Comparison of ENCODE assay signal across 21 mouse cellular contexts in genomic region chr2:84511036-84511435, GRCm38 (mm10). TPM values are rescaled to one million over a fixed set of nuclear protein-coding genes. Genes with fewer than 3 reads are reported as not detected.
A peak's percentile ranks its signal among the peaks of the same experiment; 100 is the strongest.
DNase-seq lines count a peak whose midpoint lies in the region; ATAC-seq and TF ChIP-seq lines count a peak whose summit lies in the region.
"Had no signal": no experiment of that assay in that cellular context is flagged by ENCODE, and none has a peak within 500 bp of the region (broad histone marks: within the 10 kb centered on the region; RNA-seq: fewer than 3 reads in every experiment).

No protein-coding gene starts in this region.

- H3K9ac ChIP-seq in midbrain, postnatal 0 days (replicated peaks; ENCODE audit: low read length, poor library complexity, severe bottlenecking): no peak overlapping the region
- H3K9ac ChIP-seq: embryonic facial prominence, embryonic 12.5 days; forebrain, postnatal 0 days; hindbrain, embryonic 15.5 days; liver, embryonic 13.5 days; lung, embryonic 15.5 days; midbrain, embryonic 13.5 days had no signal

- no peaks in the 10 kb centered on the region for H3K27me3 ChIP-seq in midbrain, postnatal 0 days (ENCODE audit: insufficient read depth, low read length)
- H3K27me3 ChIP-seq: embryonic facial prominence, embryonic 12.5 days; hindbrain, embryonic 15.5 days; liver, embryonic 13.5 days; lung, embryonic 15.5 days; midbrain, embryonic 13.5 days had no signal

- peak; percentile 69 for DNase-seq in left cerebral cortex, adult 11 months (ENCODE audit: low spot score)
- no peak for DNase-seq in left cerebral cortex, postnatal 4 days
- DNase-seq in frontal cortex, adult 2 months (ENCODE audit: extremely low spot score in 1 of 2, low spot score in 1 of 2): peak; percentile 84 to 87
- DNase-seq in left cerebral cortex, adult 8-10 months (ENCODE audit: low spot score in 2 of 2): peak; percentile 24 to 87
- peak; percentile 64 to 86 for DNase-seq in right cerebral cortex, postnatal 36 days (ENCODE audit: low spot score in 2 of 2)
- DNase-seq in lung, postnatal 4 days: no peak
- DNase-seq in natural killer cell, adult 2 months (ENCODE audit: low spot score in 2 of 2): no peak
- no peak for DNase-seq in midbrain, postnatal 0 days (ENCODE audit: low spot score)
- DNase-seq: adrenal gland, postnatal 25 days; cerebellum, adult 9-10 months; forebrain, postnatal 0 days; gastrocnemius, postnatal 14 days; heart, postnatal 14 days; kidney, adult 18-20 months; kidney, postnatal 10 days; liver, embryonic 13.5 days had no signal

- no peak for ATAC-seq in midbrain, postnatal 0 days (ENCODE audit: low FRiP score)
- ATAC-seq: forebrain, postnatal 0 days had no signal

- no peak overlapping the region for H3K27ac ChIP-seq in midbrain, postnatal 0 days (ENCODE audit: low read depth, low read length)
- H3K27ac ChIP-seq: embryonic facial prominence, embryonic 12.5 days; hindbrain, embryonic 15.5 days; liver, embryonic 13.5 days; lung, embryonic 15.5 days; midbrain, embryonic 13.5 days had no signal

- H3K36me3 ChIP-seq in midbrain, postnatal 0 days (ENCODE audit: insufficient read depth, low read length): no peaks in the 10 kb centered on the region
- H3K36me3 ChIP-seq: embryonic facial prominence, embryonic 12.5 days; hindbrain, embryonic 15.5 days; lung, embryonic 15.5 days; midbrain, embryonic 13.5 days had no signal

- no peak overlapping the region for H3K4me3 ChIP-seq in midbrain, postnatal 0 days (ENCODE audit: low read depth, low read length)
- H3K4me3 ChIP-seq: embryonic facial prominence, embryonic 12.5 days; hindbrain, embryonic 15.5 days; liver, embryonic 13.5 days; lung, embryonic 15.5 days; midbrain, embryonic 13.5 days; myocyte had no signal

- H3K4me1 ChIP-seq in midbrain, postnatal 0 days (ENCODE audit: insufficient read depth, low read length): no peaks in the 10 kb centered on the region
- H3K4me1 ChIP-seq: embryonic facial prominence, embryonic 12.5 days; hindbrain, embryonic 15.5 days; liver, embryonic 13.5 days; lung, embryonic 15.5 days; midbrain, embryonic 13.5 days had no signal

- intact Hi-C loops in left cerebral cortex, postnatal 4 days (cut with DNase I): no loop called here

- WGBS in midbrain, postnatal 0 days: 98% methylated on average over 4 of the region's 4 CpGs

- no peak for TF ChIP-seq CTCF in midbrain, postnatal 0 days (IDR thresholded peaks at IDR 0.05)

- no peak overlapping the region for H3K4me2 ChIP-seq in midbrain, postnatal 0 days (ENCODE audit: low read depth, low read length, poor library complexity, severe bottlenecking)
- H3K4me2 ChIP-seq: embryonic facial prominence, embryonic 12.5 days; hindbrain, embryonic 15.5 days; liver, embryonic 13.5 days; lung, embryonic 15.5 days; midbrain, embryonic 13.5 days had no signal

- H3K9me3 ChIP-seq in midbrain, postnatal 0 days (ENCODE audit: low read length): no peaks in the 10 kb centered on the region
- H3K9me3 ChIP-seq: embryonic facial prominence, embryonic 12.5 days; hindbrain, embryonic 15.5 days; liver, embryonic 13.5 days; lung, embryonic 15.5 days; midbrain, embryonic 13.5 days had no signal

RNA-seq across cellular contexts. Expression of gene Tfpi, which starts 34.5 kb away (rescaled TPM):
- 10 to 100 TPM in 1 of 2 experiments, 1 to 10 TPM in 1; 9.3 to 10.3 TPM for total RNA-seq in left cerebral cortex, postnatal 4 days (2021)
- polyA plus RNA-seq in frontal cortex, adult 2 months (2012; rRNA removed): 6.3 and 6.6 TPM in 2 replicates
- 1 to 10 TPM; 4.3 to 5.0 (median 4.3) TPM for total RNA-seq in left cerebral cortex, adult 8-10 months (2022)
- 10.0 and 10.4 TPM in 2 replicates for total RNA-seq in midbrain, postnatal 0 days (2014; rRNA removed)
- 13.2 and 13.3 TPM in 2 replicates for polyA plus RNA-seq in midbrain, postnatal 0 days (2015; fragmentation: Nextera tagmentation; extraction: Ambion mirVana)

Comparison
In these comparisons a context has a peak if more than half of its experiments do, and no peak if none do; other contexts are left out.
1. DNase-seq: peak in left cerebral cortex, adult 11 months (single experiment), frontal cortex, adult 2 months (2 of 2), left cerebral cortex, adult 8-10 months (2 of 2) and right cerebral cortex, postnatal 36 days (2 of 2); none in left cerebral cortex, postnatal 4 days (single experiment), lung, postnatal 4 days (0 of 2), natural killer cell, adult 2 months (0 of 2) and midbrain, postnatal 0 days (single experiment).